Mouse (Mus musculus): ENCODE measurements around the gene Dydc2.

Dydc2 gene

DNA sequence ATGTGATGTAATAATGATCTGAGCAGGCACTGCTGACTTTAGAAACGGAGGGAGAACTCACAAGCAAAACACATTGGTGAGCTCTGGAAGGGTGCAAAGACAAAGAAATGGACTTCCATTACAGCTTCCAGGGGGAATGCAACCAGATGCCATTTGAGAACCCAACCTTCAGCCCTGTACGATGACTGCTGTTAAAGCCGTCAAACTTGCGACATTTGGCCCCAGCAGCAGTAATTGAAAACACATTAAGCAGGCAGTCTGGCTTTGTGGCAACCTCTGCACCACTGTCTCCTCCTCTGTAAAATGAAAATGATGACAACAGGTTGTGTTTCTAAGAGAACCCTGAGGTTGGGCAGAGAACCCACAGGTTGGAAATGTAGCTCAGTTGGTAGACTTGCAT is 68.2 kb downstream of the Dydc2 start:
- no peak for DNase-seq (ENCODE audit: low spot score)

DNA sequence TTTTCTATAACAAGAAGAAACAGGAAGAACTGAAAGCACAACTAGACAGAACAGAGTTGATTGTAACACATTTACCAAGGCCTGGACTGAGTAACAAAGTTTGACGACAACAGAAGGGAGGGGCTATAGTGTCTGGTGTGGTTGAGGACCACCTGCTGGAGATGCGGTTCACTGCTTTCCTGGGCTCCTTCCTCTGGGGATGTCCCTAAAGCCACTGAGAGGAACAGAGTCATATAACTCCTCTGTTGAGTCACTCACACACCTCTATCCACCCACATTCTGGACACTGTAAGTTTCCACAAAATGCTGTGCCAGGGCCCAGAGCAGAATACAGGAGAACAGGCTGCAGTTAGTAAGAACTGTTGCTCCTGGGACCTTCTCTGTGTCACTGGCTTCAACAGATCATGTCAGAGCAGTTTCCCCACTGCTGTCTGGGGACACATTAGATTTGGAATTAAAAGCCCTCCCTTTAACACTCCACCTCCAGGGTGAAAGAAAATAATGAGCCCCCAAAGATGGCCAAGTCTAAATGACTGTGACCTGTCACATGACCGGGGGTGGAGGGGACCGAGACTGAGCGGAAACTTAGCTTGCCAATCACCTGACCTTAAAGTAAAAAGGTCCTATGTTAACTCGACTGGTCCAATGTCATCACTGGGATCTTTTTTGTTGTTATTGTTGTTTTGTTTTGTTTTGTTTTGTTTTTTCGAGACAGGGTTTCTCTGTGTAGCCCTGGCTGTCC is 68.9 kb downstream of the Dydc2 start:
- no peak for DNase-seq (ENCODE audit: low spot score)
